Mouse (Mus musculus) neural tube, postnatal 0 days (tissue): ENCODE measurements around the gene Ppp2r2c. TPM values are rescaled to one million over a fixed set of nuclear protein-coding genes. Genes with fewer than 3 reads are reported as not detected.

Experiments
- polyA plus RNA-seq: library from polyadenylated mRNA; unstranded; fragments of >200 nt; fragmentation: Nextera tagmentation; extraction: Ambion mirVana; gene quantifications from 2 replicates; pipeline ENCODE4 v1.2.1, GENCODE M21; 2015

Ppp2r2c gene
- 86.1 and 87.7 TPM in 2 replicates for polyA plus RNA-seq

GRCm38 (mm10) chr5:36868266-36869090 lies at the start of gene Ppp2r2c:
Gene Ppp2r2c (plus strand): TSS chr5:36868513.

GRCm38 (mm10) chr5:36829913-36830879 lies 38.1 kb upstream of the Ppp2r2c start, which contains the start of gene Man2b2:
Gene Man2b2 (minus strand): TSS chr5:36830653.

GRCm38 (mm10) chr5:36988781-36989624 lies 120.7 kb downstream of the Ppp2r2c start, which contains the start of gene Wfs1:
Gene Wfs1 (minus strand): TSS chr5:36989205.

Other genes starting within 250 kb of the Ppp2r2c start
- 20.4 and 20.7 TPM in 2 replicates for gene D5Ertd579e, start 172.5 kb upstream of the Ppp2r2c start, polyA plus RNA-seq
- 33.1 and 34.2 TPM in 2 replicates for gene Bloc1s4, start 119.9 kb upstream of the Ppp2r2c start, polyA plus RNA-seq
- gene Mrfap1, start 71.7 kb upstream of the Ppp2r2c start, polyA plus RNA-seq, result 427 and 473 TPM in 2 replicates
- 18.6 and 20.0 TPM in 2 replicates for gene Man2b2, start 37.9 kb upstream of the Ppp2r2c start, polyA plus RNA-seq
- gene Wfs1, start 120.7 kb downstream of the Ppp2r2c start, polyA plus RNA-seq, result 10.5 and 12.6 TPM in 2 replicates
- gene Gm1043, start 216.9 kb downstream of the Ppp2r2c start, polyA plus RNA-seq, result 1.1 and 1.5 TPM in 2 replicates